Mouse (Mus musculus) cerebellum, postnatal 4 days (tissue): ENCODE measurements around the gene Krt18.
A peak's percentile ranks its signal among the peaks of the same experiment; 100 is the strongest.

Experiments used
- DNase-seq, 2 experiments: peaks; one replicate each; pipeline ENCODE4 v3.0.0; 2022; ENCODE audit warnings: low spot score in 2 of 2, mixed read lengths in 1 of 2

Krt18 gene

GRCm38 (mm10) chr15:102010569-102011245 is 17.3 kb upstream of the Krt18 start:
- DNase-seq: no peak

DNA sequence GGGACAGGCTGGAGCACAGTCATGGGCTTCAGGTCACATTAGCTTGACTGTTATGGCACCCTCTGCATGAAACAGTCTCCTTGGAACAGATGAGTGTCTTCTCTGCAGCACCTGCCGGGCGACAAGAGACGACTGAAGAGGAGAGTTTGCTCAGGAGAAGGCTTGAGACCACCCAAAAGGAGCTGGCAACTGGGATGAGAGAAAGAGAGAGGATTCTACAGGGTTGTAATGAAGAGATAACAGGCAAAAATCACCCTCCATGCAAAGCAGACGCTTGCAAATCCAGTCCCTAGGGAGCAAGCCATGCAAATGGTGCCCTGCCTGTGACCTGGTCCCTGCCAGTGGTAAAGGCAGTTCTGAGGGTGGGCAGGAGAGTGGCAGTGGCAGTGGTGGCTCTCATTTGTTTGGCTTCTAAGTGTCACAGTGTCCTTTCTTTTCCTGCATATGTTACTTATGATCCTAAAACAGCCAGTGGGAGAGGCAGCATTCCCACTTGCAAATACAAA is 15.7 kb upstream of the Krt18 start:
- no peak for DNase-seq

- no peak for DNase-seq
Measured at GRCm38 (mm10) chr15:102013651-102014050, 14.3 kb upstream of the Krt18 start.

- DNase-seq: no peak
Measured at GRCm38 (mm10) chr15:102014848-102015247, 13.1 kb upstream of the Krt18 start.

GRCm38 (mm10) chr15:102016096-102016495 is 11.9 kb upstream of the Krt18 start:
- no peak for DNase-seq

DNA sequence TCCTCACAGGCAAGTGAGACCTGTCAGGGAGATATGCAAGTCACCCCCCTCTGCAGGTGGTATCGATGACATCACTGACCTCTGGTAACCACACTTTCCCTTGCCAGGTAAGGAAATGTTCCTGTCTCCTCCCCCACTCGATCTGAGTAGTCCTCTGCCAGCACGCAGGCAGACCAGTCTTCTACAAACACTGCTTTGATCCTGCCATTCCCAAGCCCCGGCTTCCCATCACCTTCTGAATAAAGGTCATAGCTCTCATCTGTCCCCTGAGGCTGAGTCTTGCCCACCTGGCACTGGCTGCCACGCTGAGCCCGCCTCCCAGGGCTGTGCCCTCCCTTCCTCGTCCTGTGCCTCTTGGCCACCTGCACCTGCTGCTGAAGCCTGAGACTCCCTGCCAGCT is 11.2 kb upstream of the Krt18 start:
- no peak for DNase-seq

- DNase-seq: no peak
Measured at GRCm38 (mm10) chr15:102017918-102018463, 10.0 kb upstream of the Krt18 start.

DNA sequence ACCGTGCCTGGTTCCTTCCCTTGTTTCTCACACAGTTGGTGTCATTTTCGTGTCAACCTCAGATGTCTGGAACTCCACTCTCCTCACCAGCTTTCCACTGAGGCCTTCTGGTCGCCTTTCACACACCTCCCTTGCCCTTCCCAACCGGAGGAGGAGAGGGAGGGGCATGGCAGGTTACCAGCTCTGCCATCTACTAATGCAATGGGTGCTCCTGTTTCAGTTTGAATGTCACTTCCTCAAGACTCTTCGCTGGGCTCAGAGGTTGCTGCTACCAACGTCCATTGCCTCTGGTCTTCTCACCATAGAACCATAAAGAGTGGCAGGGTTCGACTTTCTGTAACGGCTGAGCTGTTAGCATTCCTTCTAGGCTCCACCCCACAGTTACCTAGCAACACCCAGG is 5.5 kb upstream of the Krt18 start:
- DNase-seq: no peak

GRCm38 (mm10) chr15:102023888-102024287 is 4.1 kb upstream of the Krt18 start:
- DNase-seq: no peak

GRCm38 (mm10) chr15:102025136-102025872 is 2.7 kb upstream of the Krt18 start:
- DNase-seq: no peak

DNA sequence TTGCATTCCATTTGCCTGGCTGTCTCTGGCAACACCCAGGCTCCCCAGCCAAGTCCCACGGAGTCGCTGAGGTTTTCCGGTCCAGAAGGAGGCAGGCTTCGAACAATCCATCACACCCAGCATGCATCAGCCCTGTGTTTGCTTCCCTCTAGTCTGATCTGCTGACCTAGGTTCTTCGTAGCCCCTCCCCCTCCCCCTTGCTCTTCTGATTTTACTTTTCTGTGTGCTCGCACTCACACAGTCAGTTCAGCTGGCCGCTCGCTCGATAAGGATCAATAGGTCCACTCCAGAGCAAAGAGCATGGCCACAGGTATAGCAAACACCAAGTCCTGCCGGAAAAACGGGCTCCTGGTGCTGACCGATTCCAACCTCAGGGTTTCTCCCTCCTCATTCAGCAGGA is 1.6 kb upstream of the Krt18 start:
- DNase-seq: no peak

- DNase-seq: no peak
Measured at GRCm38 (mm10) chr15:102034121-102035053, 6.4 kb downstream of the Krt18 start.

- DNase-seq: no peak
Measured at GRCm38 (mm10) chr15:102040277-102040676, 12.3 kb downstream of the Krt18 start.

DNA sequence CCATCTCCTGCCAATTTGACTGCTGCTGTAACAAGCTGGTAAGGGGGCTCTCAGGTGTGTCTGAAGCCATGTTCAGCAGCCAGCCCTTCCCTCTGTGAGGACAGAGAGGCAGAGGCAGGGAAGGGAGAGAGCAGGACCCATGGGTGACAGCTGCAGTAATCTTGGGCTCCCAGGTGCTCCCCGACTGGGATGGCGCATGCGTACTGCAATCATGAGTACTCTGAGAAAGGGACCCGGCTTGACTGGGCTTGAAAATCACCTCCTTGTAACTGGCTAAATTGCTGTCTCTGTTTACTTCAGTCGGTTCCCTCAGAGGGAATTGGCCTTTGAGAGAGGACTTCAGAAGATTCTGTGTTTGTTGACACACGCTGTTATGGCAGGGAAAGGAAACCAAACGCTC is 14.0 kb downstream of the Krt18 start:
- DNase-seq: no peak

DNA sequence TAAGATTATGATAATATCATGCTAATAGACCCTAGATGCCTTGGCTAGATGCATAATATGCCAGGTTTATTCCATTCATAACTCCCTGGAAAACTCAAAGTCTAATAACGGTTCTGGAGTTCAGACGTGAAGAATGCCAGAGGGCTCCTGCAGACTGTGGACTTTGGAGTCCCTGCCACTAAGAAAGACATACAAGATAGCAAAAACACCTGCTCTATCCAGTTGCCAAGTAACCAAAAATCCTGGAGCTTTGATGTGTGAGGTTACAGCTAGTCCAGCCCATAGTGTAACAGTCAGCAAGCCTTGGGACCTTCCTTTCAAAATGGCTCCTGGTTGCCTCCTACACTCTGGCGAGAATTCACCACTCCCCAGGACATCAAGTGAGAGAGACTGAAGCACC is 16.8 kb downstream of the Krt18 start:
- no peak for DNase-seq

GRCm38 (mm10) chr15:102045691-102046090 is 17.7 kb downstream of the Krt18 start:
- DNase-seq: no peak

DNA sequence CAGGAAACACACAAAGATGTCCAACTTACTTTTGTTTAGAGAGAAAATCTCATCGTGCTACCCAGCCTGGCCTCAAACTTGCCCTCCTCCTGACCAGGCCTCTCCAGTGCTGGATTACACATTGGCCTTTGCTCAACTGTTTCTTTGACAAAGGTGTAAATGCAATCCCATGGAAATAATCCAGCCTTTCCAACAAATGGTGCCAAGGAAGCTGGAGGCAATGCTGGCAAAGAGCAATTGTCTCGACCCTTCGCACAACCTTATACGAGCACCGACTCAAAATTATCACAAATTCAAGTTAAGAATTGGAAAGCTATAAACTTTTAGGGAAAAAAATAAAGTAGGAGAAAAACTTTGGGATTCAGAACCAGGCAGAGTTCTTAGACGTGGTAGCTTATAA is 20.0 kb downstream of the Krt18 start:
- DNase-seq: no peak

DNA sequence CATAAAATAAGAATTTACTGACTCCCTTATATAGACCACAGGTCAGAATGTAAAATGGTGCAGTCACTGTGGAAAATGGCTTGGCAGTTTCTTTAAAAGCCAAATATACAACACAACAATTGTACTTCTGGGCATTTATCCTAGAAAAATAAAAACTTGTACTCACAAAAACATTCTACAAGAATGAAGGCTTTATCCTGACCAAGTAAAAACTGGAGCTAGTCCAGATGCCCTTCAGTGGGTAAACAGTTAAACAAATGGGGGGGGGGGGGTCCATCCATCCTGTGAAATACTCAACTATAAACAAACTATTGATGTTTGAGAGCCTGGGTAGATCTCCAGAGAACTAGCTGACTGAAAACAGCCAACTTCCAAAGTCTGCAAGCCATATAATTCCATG is 21.9 kb downstream of the Krt18 start:
- DNase-seq: no peak

GRCm38 (mm10) chr15:102051920-102052683 is 24.1 kb downstream of the Krt18 start:
- peak; percentile 52 to 55 for DNase-seq

GRCm38 (mm10) chr15:102056495-102057174 is 28.7 kb downstream of the Krt18 start:
- DNase-seq: no peak
